Mouse (Mus musculus): Measurements from ENCODE around the gene Fndc10. TPM values are rescaled to one million over a fixed set of nuclear protein-coding genes. Genes with fewer than 3 reads are reported as not detected.
"Not testable (repeated sequence)": the region's sequence is repeated elsewhere in the genome, so short reads cannot be mapped to it uniquely, and the experiment has no call there.

The Fndc10 gene
- polyA plus RNA-seq, 1 experiment from 2014 or later, result 3.8 TPM

GRCm38 (mm10) chr4:155739152-155739551 lies 45.0 kb downstream of the Fndc10 start:
- Histone ChIP-seq H3K4me2 (no peak overlapping the region), H3K27me3 (no peaks in the 10 kb centered on the region), H3K4me1 (replicated peaks) (peaks cover 25% of the 10 kb centered on the region), H3K9me3 (replicated peaks) (no peaks in the 10 kb centered on the region), H3K4me3 (no peak overlapping the region), H3K36me3 (peaks cover 37% of the 10 kb centered on the region), H3K9ac (no peak overlapping the region), H3K27ac (no peak overlapping the region)
- ATAC-seq (replicated peaks; ENCODE audit: insufficient number of reproducible peaks, insufficient read depth, low FRiP score, low read depth), result no peak
- 73% methylated on average over 6 of the region's 6 CpGs for WGBS

- no peaks in the 10 kb centered on the region for H3K27me3 ChIP-seq
- 79% methylated on average over 37 of the region's 37 CpGs for WGBS
- no peaks in the 10 kb centered on the region for H3K9me3 ChIP-seq (replicated peaks)
- no peak overlapping the region for H3K4me2 ChIP-seq
- ATAC-seq (replicated peaks; ENCODE audit: insufficient number of reproducible peaks, insufficient read depth, low FRiP score, low read depth), result no peak
- H3K4me3 ChIP-seq, result no peak overlapping the region
- H3K36me3 ChIP-seq, result peaks cover 45% of the 10 kb centered on the region
- no peak overlapping the region for H3K9ac ChIP-seq
- peaks cover 23% of the 10 kb centered on the region for H3K4me1 ChIP-seq (replicated peaks)
- H3K27ac ChIP-seq, result no peak overlapping the region
Observed at GRCm38 (mm10) chr4:155739741-155740636, 45.8 kb downstream of the Fndc10 start.

DNA sequence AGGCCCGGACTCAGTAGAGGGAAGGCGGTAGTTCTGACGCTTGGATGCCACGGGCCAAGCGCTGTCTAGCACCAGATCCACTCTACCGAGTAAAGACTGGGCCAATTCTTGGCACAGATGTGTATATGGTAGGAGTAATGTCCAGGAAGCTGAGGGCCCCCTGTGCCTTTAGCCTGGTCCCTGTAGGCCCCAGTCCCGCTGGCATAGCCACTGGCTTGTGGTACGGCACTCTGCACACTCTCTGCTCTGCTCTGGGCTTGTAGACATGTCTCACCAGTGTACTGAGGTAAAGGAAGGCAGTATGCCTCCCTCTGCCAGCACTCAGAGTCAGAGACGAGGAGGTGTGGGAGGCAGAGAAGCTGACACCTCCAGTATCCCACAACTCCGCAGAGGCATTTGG lies 46.5 kb downstream of the Fndc10 start:
- Histone ChIP-seq H3K4me1 (replicated peaks) (peaks cover 19% of the 10 kb centered on the region), H3K36me3 (peaks cover 52% of the 10 kb centered on the region)
- not testable (repeated sequence) for H3K4me3 ChIP-seq; ATAC-seq (replicated peaks; ENCODE audit: insufficient number of reproducible peaks, insufficient read depth, low FRiP score, low read depth); H3K4me2 ChIP-seq; H3K27me3 ChIP-seq; H3K27ac ChIP-seq; H3K9ac ChIP-seq; H3K9me3 ChIP-seq (replicated peaks)
- 83% methylated on average over 10 of the region's 10 CpGs for WGBS

DNA sequence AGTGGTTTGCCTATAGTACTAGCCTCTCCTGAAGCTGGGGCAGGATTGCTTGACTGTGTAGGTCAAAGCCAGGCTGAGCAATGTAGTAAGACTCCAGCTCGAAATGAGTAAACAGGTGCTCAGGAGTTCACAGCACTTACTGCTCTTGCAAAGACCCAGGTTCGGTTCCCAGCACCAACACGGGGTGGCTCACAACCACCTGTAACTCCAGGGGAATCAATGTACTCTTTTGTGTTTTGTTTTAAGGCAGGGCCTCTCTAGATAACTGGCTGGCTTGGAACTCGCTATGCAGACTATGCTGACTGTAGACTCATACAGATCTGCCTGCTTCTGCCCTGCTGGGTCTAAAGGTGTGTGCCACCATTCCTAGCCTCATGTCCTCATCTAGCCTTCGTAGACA lies 48.5 kb downstream of the Fndc10 start:
- Histone ChIP-seq H3K27ac (no peak overlapping the region), H3K9ac (no peak overlapping the region), H3K9me3 (replicated peaks) (no peaks in the 10 kb centered on the region), H3K36me3 (peaks cover 70% of the 10 kb centered on the region), H3K4me2 (no peak overlapping the region), H3K4me1 (replicated peaks) (peaks cover 15% of the 10 kb centered on the region), H3K27me3 (no peaks in the 10 kb centered on the region), H3K4me3 (no peak overlapping the region)
- ATAC-seq (replicated peaks; ENCODE audit: insufficient number of reproducible peaks, insufficient read depth, low FRiP score, low read depth), result no peak
- WGBS, result 92% methylated on average over 5 of the region's 5 CpGs

DNA sequence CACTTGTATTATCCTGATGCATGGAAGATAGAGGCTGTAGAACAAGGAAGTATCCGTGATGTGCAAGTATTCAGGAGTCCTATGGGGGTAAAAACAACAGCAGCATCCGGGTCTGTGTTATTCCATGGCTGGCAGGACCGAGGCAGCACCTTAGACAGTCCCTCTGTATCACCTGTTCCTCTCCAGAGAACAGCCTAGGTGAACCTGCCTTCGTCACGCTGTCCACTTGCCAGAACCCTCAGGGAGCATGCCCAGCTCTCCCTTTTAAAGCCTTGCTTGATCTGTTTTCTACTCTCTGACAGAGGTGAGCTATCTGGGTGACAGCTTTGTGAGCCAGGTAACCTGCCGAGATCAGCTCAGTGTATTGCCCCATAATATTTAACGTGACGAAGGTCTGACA lies 50.3 kb downstream of the Fndc10 start:
- H3K4me1 ChIP-seq (replicated peaks), result peaks cover 9% of the 10 kb centered on the region
- no peak overlapping the region for H3K9ac ChIP-seq
- H3K9me3 ChIP-seq (replicated peaks), result no peaks in the 10 kb centered on the region
- H3K4me2 ChIP-seq, result no peak overlapping the region
- no peaks in the 10 kb centered on the region for H3K27me3 ChIP-seq
- no peak overlapping the region for H3K27ac ChIP-seq
- 89% methylated on average over 8 of the region's 8 CpGs for WGBS
- H3K36me3 ChIP-seq, result peaks cover 88% of the 10 kb centered on the region
- H3K4me3 ChIP-seq, result no peak overlapping the region
- ATAC-seq (replicated peaks; ENCODE audit: insufficient number of reproducible peaks, insufficient read depth, low FRiP score, low read depth), result no peak

DNA sequence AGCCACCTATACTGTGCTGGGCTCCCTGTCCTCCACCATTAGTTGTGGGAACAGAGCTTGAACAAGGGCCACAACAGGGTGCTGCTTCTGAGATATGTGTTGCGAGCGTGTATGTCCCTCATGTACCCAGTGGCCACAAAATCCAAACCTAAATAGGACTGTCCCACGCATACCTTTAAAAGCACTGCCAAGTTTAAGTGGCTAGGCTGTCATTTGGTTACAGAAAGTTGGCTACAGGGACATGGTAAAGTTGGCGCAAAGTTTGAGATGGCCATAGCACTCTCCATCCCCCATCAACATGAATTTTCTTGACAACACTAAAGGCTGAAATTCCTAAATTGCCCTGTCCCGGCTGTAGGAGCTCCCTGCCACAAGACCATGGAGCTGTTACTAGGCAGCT lies 51.0 kb downstream of the Fndc10 start:
- WGBS, result 92% methylated on average over 5 of the region's 5 CpGs
- Histone ChIP-seq H3K4me1 (replicated peaks) (peaks cover 2% of the 10 kb centered on the region), H3K36me3 (peaks cover 93% of the 10 kb centered on the region), H3K27me3 (no peaks in the 10 kb centered on the region), H3K4me2 (no peak overlapping the region), H3K4me3 (no peak overlapping the region), H3K9ac (no peak overlapping the region), H3K9me3 (replicated peaks) (no peaks in the 10 kb centered on the region), H3K27ac (no peak overlapping the region)
- no peak for ATAC-seq (replicated peaks; ENCODE audit: insufficient number of reproducible peaks, insufficient read depth, low FRiP score, low read depth)

Other genes with a start within 250 kb of the Fndc10 start
- not detected in 2 replicates for gene Tmem52, start 225.2 kb upstream of the Fndc10 start, polyA plus RNA-seq (2015; fragmentation: Nextera tagmentation; extraction: Ambion mirVana)
- gene Gnb1, start 203.0 kb upstream of the Fndc10 start, polyA plus RNA-seq (2015; fragmentation: Nextera tagmentation; extraction: Ambion mirVana), result 308 and 345 TPM in 2 replicates
- 40.9 and 55.3 TPM in 2 replicates for gene Nadk, start 132.0 kb upstream of the Fndc10 start, polyA plus RNA-seq (2015; fragmentation: Nextera tagmentation; extraction: Ambion mirVana)
- 5.8 and 6.7 TPM in 2 replicates for gene Slc35e2, start 92.9 kb upstream of the Fndc10 start, polyA plus RNA-seq (2015; fragmentation: Nextera tagmentation; extraction: Ambion mirVana)
- 38.4 and 41.8 TPM in 2 replicates for gene Cdk11b, start 69.5 kb upstream of the Fndc10 start, polyA plus RNA-seq (2015; fragmentation: Nextera tagmentation; extraction: Ambion mirVana)
- not detected in 2 replicates for gene Gm10563, start 48.9 kb upstream of the Fndc10 start, polyA plus RNA-seq (2015; fragmentation: Nextera tagmentation; extraction: Ambion mirVana)
- 65.5 and 74.9 TPM in 2 replicates for gene Mmp23, start 41.0 kb upstream of the Fndc10 start, polyA plus RNA-seq (2015; fragmentation: Nextera tagmentation; extraction: Ambion mirVana)
- 17.3 and 23.4 TPM in 2 replicates for gene Mib2, start 25.1 kb upstream of the Fndc10 start, polyA plus RNA-seq (2015; fragmentation: Nextera tagmentation; extraction: Ambion mirVana)
- gene Ssu72, start 10.5 kb downstream of the Fndc10 start, polyA plus RNA-seq (2015; fragmentation: Nextera tagmentation; extraction: Ambion mirVana), result 97.0 and 107 TPM in 2 replicates
- 0.53 and 0.56 TPM in 2 replicates for gene Tmem240, start 40.5 kb downstream of the Fndc10 start, polyA plus RNA-seq (2015; fragmentation: Nextera tagmentation; extraction: Ambion mirVana)
- 88.9 and 108 TPM in 2 replicates for gene Atad3a, start 66.8 kb downstream of the Fndc10 start, polyA plus RNA-seq (2015; fragmentation: Nextera tagmentation; extraction: Ambion mirVana)
- gene Vwa1, start 80.4 kb downstream of the Fndc10 start, polyA plus RNA-seq (2015; fragmentation: Nextera tagmentation; extraction: Ambion mirVana), result 5.9 and 7.8 TPM in 2 replicates
- 1.7 and 2.0 TPM in 2 replicates for gene Tmem88b, start 91.5 kb downstream of the Fndc10 start, polyA plus RNA-seq (2015; fragmentation: Nextera tagmentation; extraction: Ambion mirVana)
- 0.13 TPM in 1 of 2 replicates, not detected in the other for gene Ankrd65, start 96.1 kb downstream of the Fndc10 start, polyA plus RNA-seq (2015; fragmentation: Nextera tagmentation; extraction: Ambion mirVana)
- 131 TPM in 2 replicates for gene Mrpl20, start 108.5 kb downstream of the Fndc10 start, polyA plus RNA-seq (2015; fragmentation: Nextera tagmentation; extraction: Ambion mirVana)
- 106 and 123 TPM in 2 replicates for gene Ccnl2, start 118.1 kb downstream of the Fndc10 start, polyA plus RNA-seq (2015; fragmentation: Nextera tagmentation; extraction: Ambion mirVana)
- 121 and 124 TPM in 2 replicates for gene Aurkaip1, start 136.9 kb downstream of the Fndc10 start, polyA plus RNA-seq (2015; fragmentation: Nextera tagmentation; extraction: Ambion mirVana)
- gene Mxra8, start 145.3 kb downstream of the Fndc10 start, polyA plus RNA-seq (2015; fragmentation: Nextera tagmentation; extraction: Ambion mirVana), result 72.7 and 91.4 TPM in 2 replicates
- 8.1 and 12.2 TPM in 2 replicates for gene Dvl1, start 153.1 kb downstream of the Fndc10 start, polyA plus RNA-seq (2015; fragmentation: Nextera tagmentation; extraction: Ambion mirVana)
- 0.14 TPM in 2 replicates for gene Tas1r3, start 169.0 kb downstream of the Fndc10 start, polyA plus RNA-seq (2015; fragmentation: Nextera tagmentation; extraction: Ambion mirVana)
- 7.8 and 10.3 TPM in 2 replicates for gene Cptp, start 175.1 kb downstream of the Fndc10 start, polyA plus RNA-seq (2015; fragmentation: Nextera tagmentation; extraction: Ambion mirVana)
- gene Ints11, start 175.2 kb downstream of the Fndc10 start, polyA plus RNA-seq (2015; fragmentation: Nextera tagmentation; extraction: Ambion mirVana), result 27.3 and 41.4 TPM in 2 replicates
- 28.7 and 32.4 TPM in 2 replicates for gene Pusl1, start 197.4 kb downstream of the Fndc10 start, polyA plus RNA-seq (2015; fragmentation: Nextera tagmentation; extraction: Ambion mirVana)
- gene Acap3, start 197.5 kb downstream of the Fndc10 start, polyA plus RNA-seq (2015; fragmentation: Nextera tagmentation; extraction: Ambion mirVana), result 8.2 and 13.5 TPM in 2 replicates
- gene Ube2j2, start 249.5 kb downstream of the Fndc10 start, polyA plus RNA-seq (2015; fragmentation: Nextera tagmentation; extraction: Ambion mirVana), result 71.7 and 79.0 TPM in 2 replicates

Data from heart, embryonic 15.5 days (tissue).